Mouse (Mus musculus) testis, adult 2 months (tissue): ENCODE results near the gene Uimc1.

Experiments
- CTCF ChIP-seq: fragments of 200-500 bp; IDR thresholded peaks from 2 replicates; pipeline ENCODE4 v1.5.1; 2012; ENCODE audit warnings: low read depth, mild to moderate bottlenecking, inconsistent platforms, low read length, moderate library complexity; ENCODE audit not compliant: control insufficient read depth, insufficient read depth, insufficient replicate concordance
- POLR2A ChIP-seq: fragments of 200-500 bp; IDR thresholded peaks from 2 replicates; pipeline ENCODE4 v1.6.1; 2012; ENCODE audit warnings: low read depth, mild to moderate bottlenecking, inconsistent platforms, low read length, moderate library complexity; ENCODE audit not compliant: control insufficient read depth

DNA sequence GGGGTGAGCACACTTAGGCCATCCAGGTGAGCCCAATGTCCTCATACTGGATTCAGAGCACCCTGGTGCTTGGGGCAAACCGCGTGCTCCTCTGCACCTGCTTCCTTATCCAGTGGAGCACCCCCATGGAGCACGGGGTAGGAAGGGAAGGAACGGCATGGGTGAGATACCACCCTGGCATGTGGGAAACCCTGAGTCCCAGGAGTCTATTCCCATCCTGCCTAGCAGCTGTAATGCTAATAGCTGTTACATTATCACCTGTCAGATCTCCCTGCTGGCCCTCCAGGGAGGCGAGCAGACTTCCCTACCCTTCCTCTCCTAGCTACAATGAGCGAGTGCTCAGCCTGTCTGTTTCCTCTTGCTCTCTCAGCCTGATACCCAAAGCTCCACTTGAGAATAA, 104.9 kb downstream of the Uimc1 start:
- no peak for TF ChIP-seq POLR2A
- no peak for TF ChIP-seq CTCF
